Mouse (Mus musculus) heart, adult 2 months (tissue): ENCODE measurements around the gene Ctu2. TPM values are rescaled to one million over a fixed set of nuclear protein-coding genes. Genes with fewer than 3 reads are reported as not detected.

Source experiments
- DNase-seq, 2 experiments: peaks; one replicate each; pipeline ENCODE4 v3.0.0; 2021
- H3K27ac ChIP-seq: fragments of 200-600 bp; 2 replicates; pipeline ENCODE4 v1.8.1; 2022
- H3K27me3 ChIP-seq: fragments of 200-500 bp; 2 replicates; pipeline ENCODE4 v1.6.1; 2012; ENCODE audit warnings: mild to moderate bottlenecking, low read length, inconsistent platforms, mixed read lengths; ENCODE audit not compliant: control insufficient read depth, insufficient read depth
- H3K36me3 ChIP-seq: fragments of 200-500 bp; 2 replicates; pipeline ENCODE4 v1.6.1; 2012; ENCODE audit warnings: low read length, inconsistent platforms; ENCODE audit not compliant: control insufficient read depth, insufficient read depth
- H3K4me1 ChIP-seq: fragments of 200-500 bp; 2 replicates; pipeline ENCODE4 v1.6.1; 2011; ENCODE audit warnings: low read length; ENCODE audit not compliant: control insufficient read depth, insufficient read depth
- H3K4me3 ChIP-seq: fragments of 200-600 bp; 2 replicates; pipeline ENCODE4 v1.8.1; 2022
- H3K79me2 ChIP-seq: fragments of 200-500 bp; replicated peaks from 2 replicates; pipeline ENCODE4 v1.6.1; 2012; ENCODE audit warnings: mild to moderate bottlenecking, inconsistent platforms, low read length, moderate library complexity, mixed read lengths; ENCODE audit not compliant: control insufficient read depth, insufficient read depth
- H3K9ac ChIP-seq: fragments of 200-500 bp; 2 replicates; pipeline ENCODE4 v1.6.1; 2012; ENCODE audit warnings: low read depth, mild to moderate bottlenecking, control low read depth, inconsistent platforms, low read length, mixed read lengths
- CTCF ChIP-seq: fragments of 200-600 bp; IDR thresholded peaks from 2 replicates; pipeline ENCODE4 v1.8.1; 2022; ENCODE audit warnings: antibody characterized with exemption, mild to moderate bottlenecking, moderate library complexity
- EP300 ChIP-seq: fragments of 200-500 bp; IDR thresholded peaks from 2 replicates; pipeline ENCODE4 v1.6.1; 2011; ENCODE audit warnings: low read depth, low read length, control low read depth; ENCODE audit not compliant: insufficient read depth
- POLR2A ChIP-seq: fragments of 200-500 bp; IDR thresholded peaks from 2 replicates; pipeline ENCODE4 v1.6.1; 2011; ENCODE audit warnings: mild to moderate bottlenecking, low read depth, low read length, control low read depth; ENCODE audit not compliant: insufficient read depth
- WGBS: fragments of 180-500 bp; shearing (Covaris S2); methylation state at CpG from one replicate; pipeline ENCODE4 v1.1.7; 2018; 5-methylcytosine and 5-hydroxymethylcytosine counted together
- intact Hi-C: fragments of 180-260 bp; cut with DNase I; formaldehyde crosslinking; loops from one replicate; pipeline ENCODE4 v1.15.1; 2025
- polyA plus RNA-seq: library from polyadenylated mRNA; depleted of rRNA; stranded (reverse); fragments of >200 nt; gene quantifications from 2 replicates; pipeline ENCODE4 v1.2.3, GENCODE M21; 2012
- total RNA-seq, 2 experiments: library from RNA; stranded (reverse); gene quantifications; 2 replicates each; pipeline ENCODE4 v1.2.3; 2021

The Ctu2 gene
- total and polyA plus RNA-seq, 3 experiments, result 5.6 to 12.3 (median 7.7) TPM

DNA sequence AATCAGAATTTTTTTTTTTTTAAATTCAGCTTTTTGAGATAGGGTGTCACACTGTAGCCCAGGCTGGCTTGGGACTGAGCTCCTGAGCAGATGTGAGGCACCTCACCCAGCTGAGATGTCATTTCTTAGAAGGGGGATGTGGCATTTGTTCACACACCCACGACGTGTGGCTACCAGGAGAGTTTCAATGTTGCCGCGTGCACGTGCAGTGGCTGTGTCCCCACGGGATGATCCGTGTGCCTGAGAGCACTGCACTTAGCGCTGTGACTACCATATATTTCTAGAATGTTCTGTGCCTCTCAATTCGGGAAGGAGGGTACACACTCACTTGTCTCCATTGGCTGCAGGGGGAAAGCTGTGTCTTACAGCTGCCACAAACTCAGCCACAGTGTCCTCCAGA lies 39.8 kb upstream of the Ctu2 start:
- intact Hi-C loops, result no loop called here
- Histone ChIP-seq H3K4me1 (peaks cover 4% of the 10 kb centered on the region; the same call in 1 of the 2 replicates), H3K4me3 (no peak overlapping the region), H3K79me2 (no peaks in the 10 kb centered on the region), H3K9ac (no peak overlapping the region), H3K27me3 (no peaks in the 10 kb centered on the region), H3K27ac (no peak overlapping the region), H3K36me3 (no peaks in the 10 kb centered on the region)
- TF ChIP-seq CTCF (no peak), POLR2A (no peak), EP300 (no peak)
- WGBS, result 93% methylated on average over 9 of the region's 9 CpGs
- DNase-seq, result no peak

DNA sequence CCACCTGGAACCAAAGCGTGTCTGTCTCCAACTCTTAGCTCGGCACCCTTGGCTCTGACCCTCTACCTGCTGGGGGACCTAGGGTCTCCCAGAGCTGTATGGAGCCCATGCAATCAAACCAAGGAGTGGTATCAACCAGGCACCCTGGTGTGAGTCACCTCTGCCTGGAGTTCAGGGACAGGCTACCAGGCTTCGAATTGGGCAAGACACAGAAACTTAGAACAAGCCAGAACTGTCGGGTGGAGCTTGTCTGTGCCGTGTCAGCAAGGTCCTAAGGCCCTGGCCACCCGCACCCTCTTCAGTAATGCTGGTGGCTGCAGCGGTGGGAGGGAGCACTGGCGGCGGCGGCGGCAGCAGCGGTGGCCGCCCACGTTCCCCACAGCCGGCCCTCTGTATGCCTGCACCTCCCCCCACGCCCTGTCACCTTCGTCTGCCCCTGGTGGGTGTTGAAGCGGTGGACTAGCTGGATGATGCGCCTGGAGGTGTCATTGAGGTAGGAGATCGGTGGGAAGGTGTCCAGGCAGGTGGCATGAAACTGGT lies 39.3 kb upstream of the Ctu2 start:
- intact Hi-C loops, result no loop called here
- TF ChIP-seq POLR2A (no peak), EP300 (no peak), CTCF (no peak)
- WGBS, result 88% methylated on average over 20 of the region's 20 CpGs

DNA sequence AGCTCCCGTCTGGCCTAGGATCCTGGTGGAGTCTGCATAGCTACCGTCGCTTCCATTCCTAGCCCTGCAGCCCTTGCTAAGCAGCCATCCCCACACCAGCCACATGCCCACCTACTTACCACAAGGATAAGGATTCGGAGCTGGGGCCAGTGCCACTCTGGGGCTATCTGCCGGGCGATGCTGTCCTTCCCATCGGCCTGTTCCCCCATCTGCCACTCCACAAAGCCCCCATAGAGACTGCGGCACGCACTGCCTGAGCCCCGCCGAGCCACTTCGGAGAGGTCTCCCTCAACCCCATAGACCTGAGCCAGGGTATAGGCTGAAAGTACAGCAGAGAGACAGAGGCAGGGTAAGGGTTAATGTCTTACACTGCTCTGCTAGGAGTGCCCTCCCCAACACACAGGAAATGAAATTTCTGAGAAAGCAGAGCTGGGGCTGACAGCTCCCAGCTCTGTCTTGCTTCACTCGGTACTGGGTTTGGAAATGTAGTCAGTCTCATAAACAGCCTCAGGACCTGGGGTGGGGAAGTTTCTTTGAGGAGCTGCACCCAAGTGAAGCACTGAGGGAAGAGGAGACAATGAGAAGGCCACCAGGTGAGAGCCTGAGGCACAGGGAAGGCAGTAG lies 38.1 kb upstream of the Ctu2 start:
- no peak overlapping the region for H3K27ac ChIP-seq
- peak in 1 of 2 experiments; percentile 16 for DNase-seq
- H3K27me3 ChIP-seq, result no peaks in the 10 kb centered on the region
- no peak for TF ChIP-seq CTCF
- no peak for TF ChIP-seq EP300
- TF ChIP-seq POLR2A, result no peak
- H3K4me1 ChIP-seq, result peaks cover 2% of the 10 kb centered on the region; the same call in 1 of the 2 replicates
- 88% methylated on average over 13 of the region's 13 CpGs for WGBS
- intact Hi-C loops, result no loop called here
- H3K79me2 ChIP-seq, result no peaks in the 10 kb centered on the region
- no peak overlapping the region for H3K4me3 ChIP-seq
- H3K9ac ChIP-seq, result no peak overlapping the region
- H3K36me3 ChIP-seq, result no peaks in the 10 kb centered on the region

More for the DNA sequence above, 39.3 kb upstream of the Ctu2 start:
- no peaks in the 10 kb centered on the region for H3K36me3 ChIP-seq
- H3K27ac ChIP-seq, result no peak overlapping the region
- peaks cover 4% of the 10 kb centered on the region; the same call in 1 of the 2 replicates for H3K4me1 ChIP-seq
- H3K27me3 ChIP-seq, result no peaks in the 10 kb centered on the region
- no peak overlapping the region for H3K9ac ChIP-seq
- H3K79me2 ChIP-seq, result no peaks in the 10 kb centered on the region
- no peak overlapping the region for H3K4me3 ChIP-seq
- DNase-seq, result peak in 1 of 2 experiments; percentile 14

DNA sequence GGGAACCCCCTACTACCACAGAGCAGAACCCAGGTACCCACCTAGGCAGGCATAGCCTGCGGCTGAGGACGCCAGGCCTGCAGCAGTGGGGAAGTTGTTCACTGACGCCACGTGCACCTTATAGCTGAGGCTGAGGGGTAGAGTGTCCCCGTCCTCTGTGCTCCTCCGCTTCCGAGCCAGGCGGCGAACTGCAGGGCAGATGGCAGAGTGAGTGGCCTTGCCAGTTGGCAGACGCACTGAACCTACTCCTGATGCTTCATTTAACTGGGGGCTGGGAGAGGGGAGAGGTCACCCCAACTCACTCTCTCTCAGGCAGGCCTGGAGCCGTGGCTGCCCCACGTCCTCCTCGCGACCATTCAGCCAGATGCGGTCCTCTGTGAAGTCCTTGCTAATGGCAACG lies 36.6 kb upstream of the Ctu2 start:
- 95% methylated on average over 16 of the region's 16 CpGs for WGBS
- intact Hi-C loops, result no loop called here

DNA sequence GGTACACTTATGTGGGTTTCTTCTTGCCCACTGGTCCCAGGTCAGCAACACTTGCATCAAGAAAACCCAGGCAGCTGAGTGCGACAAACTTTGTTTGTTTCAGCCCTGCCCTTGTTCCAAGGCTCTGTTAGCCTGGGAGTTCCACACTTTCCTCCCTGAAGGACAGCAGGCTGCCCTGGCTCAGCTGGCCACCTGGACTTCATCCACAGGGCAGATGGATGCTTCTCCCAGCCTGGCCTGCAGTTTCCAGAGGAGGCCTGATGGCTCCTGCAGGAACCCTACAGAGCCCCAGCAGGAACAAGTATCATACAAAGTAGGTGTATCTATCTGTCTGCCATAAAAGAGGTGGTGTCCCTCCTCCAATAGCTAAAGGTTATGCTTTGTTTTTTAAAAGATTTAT lies 34.6 kb upstream of the Ctu2 start:
- no peak overlapping the region for H3K4me3 ChIP-seq
- TF ChIP-seq POLR2A, result no peak
- no peak for TF ChIP-seq CTCF
- no peak for TF ChIP-seq EP300
- H3K79me2 ChIP-seq, result no peaks in the 10 kb centered on the region
- H3K27ac ChIP-seq, result no peak overlapping the region
- H3K36me3 ChIP-seq, result no peaks in the 10 kb centered on the region
- 97% methylated on average over 1 of the region's 1 CpGs for WGBS
- H3K9ac ChIP-seq, result no peak overlapping the region
- H3K4me1 ChIP-seq, result peaks cover 2% of the 10 kb centered on the region; the same call in 1 of the 2 replicates
- no peak for DNase-seq
- intact Hi-C loops, result loop anchor here (5.0 kb wide), 2 partner anchors 64 to 159 kb away; partner anchors contain the start of genes Zc3h18 and Zfpm1
- H3K27me3 ChIP-seq, result no peaks in the 10 kb centered on the region

More for the DNA sequence above, 36.6 kb upstream of the Ctu2 start:
- Histone ChIP-seq H3K27ac (no peak overlapping the region), H3K4me1 (no peaks in the 10 kb centered on the region), H3K4me3 (no peak overlapping the region), H3K36me3 (no peaks in the 10 kb centered on the region), H3K79me2 (no peaks in the 10 kb centered on the region), H3K9ac (no peak overlapping the region), H3K27me3 (no peaks in the 10 kb centered on the region)
- TF ChIP-seq CTCF (no peak), POLR2A (no peak), EP300 (no peak)
- DNase-seq, result no peak

DNA sequence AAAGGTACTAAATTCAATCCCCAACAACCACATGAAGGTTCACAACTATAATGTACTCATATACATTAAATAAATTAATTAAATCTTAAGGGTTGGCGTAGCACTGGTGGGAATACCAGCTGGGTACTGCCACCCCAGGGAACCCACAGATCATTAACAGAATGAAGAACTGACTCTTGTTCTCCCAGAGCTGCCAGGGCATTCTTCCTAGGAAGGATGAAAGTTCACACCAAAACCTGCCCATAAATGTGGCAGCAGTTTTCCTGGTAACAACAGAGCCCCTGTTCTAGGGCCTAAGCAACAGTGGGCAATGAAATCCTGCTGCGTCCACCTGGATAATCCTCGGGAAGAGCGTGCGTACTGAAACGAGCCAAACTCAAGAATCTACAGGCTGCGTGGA lies 33.6 kb upstream of the Ctu2 start:
- no peak for TF ChIP-seq EP300
- no peak for TF ChIP-seq CTCF
- no peak for TF ChIP-seq POLR2A
- Histone ChIP-seq H3K9ac (no peak overlapping the region), H3K36me3 (no peaks in the 10 kb centered on the region), H3K4me3 (no peak overlapping the region), H3K27me3 (no peaks in the 10 kb centered on the region), H3K4me1 (peaks cover 2% of the 10 kb centered on the region; the same call in 1 of the 2 replicates), H3K27ac (no peak overlapping the region), H3K79me2 (no peaks in the 10 kb centered on the region)
- no peak for DNase-seq
- intact Hi-C loops, result loop anchor here (5.0 kb wide), 2 partner anchors 65 to 160 kb away; partner anchors contain the start of genes Zc3h18 and Zfpm1
- 35% methylated on average over 7 of the region's 7 CpGs for WGBS
